Mouse (Mus musculus): Measurements from ENCODE around the gene Dmpk. TPM values are rescaled to one million over a fixed set of nuclear protein-coding genes. Genes with fewer than 3 reads are reported as not detected.

Gene Dmpk
- total RNA-seq, 2 experiments from 2014 or later: 30.2 to 43.1 TPM

DNA sequence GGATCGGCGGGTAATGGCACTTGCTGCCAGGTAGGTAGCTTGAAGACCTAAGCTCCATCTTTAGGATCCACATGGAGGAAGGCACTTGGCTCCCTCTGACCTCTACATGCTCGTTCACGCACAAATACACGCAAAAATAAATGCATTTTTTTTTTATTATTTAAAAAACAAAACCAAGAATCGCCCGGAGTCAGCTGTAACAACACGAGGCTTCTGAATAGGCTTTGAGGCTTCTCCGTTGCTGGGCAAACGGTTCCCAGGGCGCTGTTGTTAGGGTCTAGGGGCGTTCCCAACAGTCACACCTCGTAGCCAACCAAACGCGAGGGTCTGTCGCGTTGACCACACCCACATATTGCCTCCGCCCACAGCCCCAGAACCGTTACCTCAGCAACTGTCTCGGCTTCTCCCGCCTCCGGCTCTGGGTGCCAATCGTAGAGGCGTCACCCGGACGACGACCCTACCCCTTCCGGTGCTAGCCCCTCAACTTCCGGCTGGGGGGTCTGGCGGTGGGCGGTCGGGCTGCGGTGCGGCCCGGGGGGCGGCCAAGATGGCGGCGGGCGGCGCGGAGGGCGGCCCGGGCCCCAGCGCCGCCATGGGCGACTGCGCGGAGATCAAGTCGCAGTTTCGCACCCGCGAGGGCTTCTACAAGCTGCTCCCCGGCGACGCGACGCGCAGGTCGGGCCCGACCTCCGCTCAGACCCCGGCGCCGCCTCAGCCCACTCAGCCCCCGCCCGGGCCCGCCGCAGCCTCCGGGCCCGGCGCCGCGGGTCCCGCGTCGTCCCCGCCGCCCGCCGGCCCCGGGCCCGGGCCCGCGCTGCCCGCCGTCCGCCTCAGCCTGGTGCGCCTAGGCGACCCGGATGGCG, 7.7 kb upstream of the Dmpk start, which contains the start of gene Dmwd:
Dmwd (plus strand) TSS at position 505 of the 863 bp plus-strand sequence.
- DNase-seq (ENCODE audit: low spot score in 2 of 2): peak; percentile 98

DNA sequence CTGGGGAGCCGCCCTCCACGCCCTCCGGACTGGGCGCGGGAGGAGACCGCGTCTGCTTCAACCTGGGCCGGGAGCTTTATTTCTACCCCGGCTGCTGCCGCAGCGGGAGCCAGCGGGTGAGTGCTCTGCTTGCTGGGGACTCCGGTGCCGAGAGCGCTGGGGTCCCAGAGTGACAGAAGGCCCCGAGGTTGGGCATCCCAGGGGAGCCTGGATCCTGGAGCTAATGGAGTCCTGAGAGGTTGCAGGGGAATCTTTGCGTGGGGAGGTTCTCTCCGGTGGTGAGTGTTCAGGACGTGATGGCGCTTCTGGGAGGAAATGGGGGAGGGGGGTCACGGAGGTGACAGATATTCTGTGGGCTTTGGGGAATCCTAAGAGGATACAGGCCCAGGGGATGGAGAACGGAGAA, 7.1 kb upstream of the Dmpk start:
- DNase-seq (ENCODE audit: low spot score in 2 of 2): no peak

DNA sequence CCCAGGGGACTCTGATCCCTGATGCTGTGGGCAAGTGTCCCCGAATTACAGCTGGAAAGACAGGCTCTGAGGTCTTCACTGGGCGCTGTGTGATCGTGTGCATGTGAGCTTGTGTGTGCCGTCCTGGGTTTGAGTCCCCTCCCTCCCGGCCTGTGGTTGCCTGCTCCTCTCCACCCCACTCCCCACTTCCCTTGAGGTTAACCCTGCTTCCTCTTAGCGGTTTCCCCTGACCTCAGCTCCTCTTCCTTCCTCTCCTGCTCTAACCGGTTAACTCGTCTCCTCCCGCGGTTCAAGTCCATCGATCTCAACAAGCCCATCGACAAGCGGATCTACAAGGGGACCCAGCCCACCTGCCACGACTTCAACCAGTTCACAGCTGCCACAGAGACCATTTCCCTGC, 5.9 kb upstream of the Dmpk start:
- no peak for DNase-seq (ENCODE audit: low spot score in 2 of 2)

DNA sequence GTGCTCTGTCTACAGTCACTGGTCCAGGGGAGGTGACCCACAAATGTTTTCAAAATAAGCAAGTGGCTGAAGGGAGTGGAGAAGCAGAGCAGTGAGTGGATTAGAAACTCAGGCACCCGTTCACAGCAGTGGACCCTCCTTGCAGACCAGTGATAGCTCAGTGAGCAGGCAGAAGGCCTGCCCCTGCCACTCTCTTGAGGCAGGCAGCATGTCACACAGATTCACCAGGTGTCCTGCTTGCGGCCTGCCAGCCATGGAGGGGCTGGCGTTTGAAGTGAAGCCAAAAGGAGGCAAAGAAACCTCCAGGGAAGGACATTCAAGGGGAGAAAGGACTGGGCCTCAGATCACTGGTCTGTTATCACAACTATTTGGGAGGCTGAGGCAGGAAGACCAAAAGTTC, 4.9 kb upstream of the Dmpk start:
- no peak for DNase-seq (ENCODE audit: low spot score in 2 of 2)

DNA sequence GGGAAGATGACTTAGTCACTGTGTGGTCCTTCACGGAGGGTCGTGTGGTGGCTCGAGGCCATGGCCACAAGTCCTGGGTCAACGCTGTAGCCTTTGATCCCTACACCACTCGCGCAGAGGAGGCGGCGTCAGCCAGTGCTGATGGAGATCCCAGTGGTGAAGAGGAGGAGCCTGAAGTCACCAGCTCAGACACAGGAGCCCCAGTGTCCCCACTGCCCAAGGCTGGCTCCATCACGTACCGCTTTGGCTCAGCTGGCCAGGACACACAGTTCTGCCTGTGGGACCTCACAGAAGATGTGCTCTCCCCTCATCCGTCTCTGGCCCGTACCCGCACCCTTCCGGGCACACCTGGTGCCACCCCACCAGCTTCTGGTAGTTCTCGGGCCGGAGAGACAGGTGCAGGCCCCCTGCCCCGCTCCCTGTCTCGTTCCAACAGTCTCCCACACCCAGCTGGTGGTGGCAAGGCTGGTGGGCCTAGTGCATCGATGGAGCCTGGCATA, 3.1 kb upstream of the Dmpk start:
- no peak for DNase-seq (ENCODE audit: low spot score in 2 of 2)

DNA sequence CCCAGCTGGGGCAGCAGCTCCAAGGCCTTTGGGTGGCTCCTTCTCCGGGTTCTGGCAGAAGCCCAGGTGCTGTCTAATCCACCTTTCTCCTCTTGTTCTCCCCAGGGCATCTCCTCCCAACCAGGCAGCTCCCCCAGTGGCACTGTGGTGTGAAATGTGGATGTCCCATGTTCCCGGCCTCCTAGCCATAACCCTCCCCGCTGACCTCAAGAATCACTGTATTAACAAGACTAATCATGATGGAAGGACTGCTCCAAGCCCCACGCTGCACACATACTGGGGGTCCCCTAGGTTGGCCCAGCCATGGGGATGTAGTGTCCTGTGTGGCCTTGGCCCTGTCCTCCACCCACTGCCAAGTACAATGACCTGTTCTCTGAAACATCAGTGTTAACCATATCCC, 1.5 kb upstream of the Dmpk start:
- no peak for DNase-seq (ENCODE audit: low spot score in 2 of 2)

DNA sequence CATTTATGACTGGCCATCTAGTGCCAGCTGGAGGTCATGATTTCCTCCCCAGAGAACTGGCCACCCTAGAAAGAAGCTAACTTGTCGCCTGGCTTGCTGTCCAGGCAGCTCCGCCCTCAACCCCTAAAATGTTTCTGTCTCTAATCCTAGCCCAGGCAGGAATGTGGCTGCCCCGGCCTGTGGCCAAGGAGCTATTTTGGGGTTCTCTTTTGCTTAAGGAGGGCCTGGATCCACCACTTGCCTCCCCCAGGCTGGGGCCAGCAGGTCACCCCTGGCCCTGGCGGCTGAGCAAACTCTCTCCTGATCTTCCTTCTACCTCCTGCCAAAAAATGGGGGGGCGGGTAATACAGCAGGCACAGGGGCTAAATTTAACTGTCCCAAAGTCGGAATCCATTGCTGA, 553 bp upstream of the Dmpk start:
- no peak for DNase-seq (ENCODE audit: low spot score in 2 of 2)

DNA sequence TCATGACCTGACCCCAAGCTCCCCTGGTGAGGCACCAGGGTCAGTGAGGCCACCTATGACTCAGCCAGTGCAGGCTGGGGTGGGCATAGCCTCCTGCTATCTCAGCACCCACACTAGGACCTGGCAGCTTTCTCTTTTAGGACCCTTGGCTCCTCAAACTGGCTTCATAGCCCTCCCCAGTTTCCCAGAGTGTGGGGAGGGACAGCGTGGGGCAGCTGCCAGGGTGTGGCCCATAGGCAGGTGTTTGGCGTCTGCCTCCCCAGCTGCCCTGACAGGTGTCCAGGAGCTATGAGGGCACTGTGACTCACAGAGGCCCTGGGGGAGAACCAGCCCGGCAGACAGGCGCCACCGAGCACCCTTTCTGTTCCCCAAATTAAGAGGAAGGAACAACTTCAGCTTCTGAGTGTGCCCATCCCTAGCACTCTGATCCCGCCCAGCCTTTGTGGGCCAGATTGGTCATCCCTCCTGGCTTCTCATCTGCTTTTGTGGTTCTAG, 675 bp downstream of the Dmpk start:
- DNase-seq (ENCODE audit: low spot score in 2 of 2): no peak

DNA sequence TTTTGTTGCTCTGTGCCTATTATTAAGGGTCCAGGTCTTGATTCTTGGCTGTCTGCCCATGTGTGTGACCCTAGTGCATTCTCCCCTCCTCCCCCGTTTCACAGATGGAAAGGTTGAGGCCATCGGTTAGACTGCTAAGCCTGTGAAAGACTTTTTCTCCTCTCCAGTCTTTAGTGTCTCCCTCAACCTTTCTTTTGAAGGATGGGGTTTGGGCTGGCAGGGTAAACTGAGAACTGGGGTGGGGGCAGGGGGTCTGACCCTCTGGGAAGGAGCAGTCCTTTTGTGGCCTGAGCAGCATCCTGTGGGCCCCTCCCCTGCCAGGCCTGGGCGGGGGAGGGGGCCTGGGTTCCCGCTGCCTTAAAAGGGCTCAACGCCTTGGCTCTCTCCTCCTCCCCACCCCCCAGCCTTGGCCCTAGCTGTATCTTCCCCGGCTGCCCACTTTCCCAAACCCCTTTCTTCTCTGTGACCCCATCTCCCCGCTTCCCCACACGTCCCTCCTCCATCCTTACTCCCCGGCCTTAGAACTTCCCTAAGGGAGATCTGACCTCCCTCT, 1.3 kb downstream of the Dmpk start:
- no peak for DNase-seq (ENCODE audit: low spot score in 2 of 2)

DNA sequence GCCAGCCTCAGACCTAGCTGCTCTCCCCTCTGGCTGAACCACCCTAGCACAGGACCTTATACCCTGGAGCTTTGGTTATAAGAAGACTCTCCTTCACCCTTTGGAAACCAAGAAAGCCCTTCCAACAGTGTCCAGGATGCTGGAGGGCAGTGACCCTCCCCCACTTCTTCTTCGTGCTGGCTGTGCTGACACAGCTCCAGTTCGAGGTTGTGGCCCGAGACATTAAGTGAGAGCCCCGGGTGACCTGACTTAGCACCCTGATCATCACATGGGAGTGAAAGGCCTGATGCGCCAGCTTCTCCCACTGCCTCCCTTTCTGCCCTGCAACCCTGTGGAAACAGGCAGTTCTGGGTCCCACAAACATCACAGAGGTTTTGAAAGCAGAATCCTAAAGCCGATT, 1.8 kb downstream of the Dmpk start:
- DNase-seq (ENCODE audit: low spot score in 2 of 2): no peak

DNA sequence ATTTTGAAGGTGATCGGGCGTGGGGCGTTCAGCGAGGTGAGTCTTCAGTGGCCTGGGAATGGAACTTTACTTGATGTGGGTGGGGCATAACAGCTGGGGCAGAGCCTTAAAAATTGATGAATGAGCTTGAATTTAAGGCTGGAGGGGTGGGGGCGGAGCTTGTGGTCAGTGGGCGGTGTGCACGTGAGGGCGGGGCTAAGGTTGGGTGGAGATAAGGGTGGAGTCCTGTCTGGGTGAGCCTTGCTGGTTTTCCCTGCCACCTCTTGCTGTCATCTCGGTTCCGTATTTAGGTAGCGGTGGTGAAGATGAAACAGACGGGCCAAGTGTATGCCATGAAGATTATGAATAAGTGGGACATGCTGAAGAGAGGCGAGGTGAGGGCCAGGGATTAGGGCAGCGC, 2.4 kb downstream of the Dmpk start:
- no peak for DNase-seq (ENCODE audit: low spot score in 2 of 2)

DNA sequence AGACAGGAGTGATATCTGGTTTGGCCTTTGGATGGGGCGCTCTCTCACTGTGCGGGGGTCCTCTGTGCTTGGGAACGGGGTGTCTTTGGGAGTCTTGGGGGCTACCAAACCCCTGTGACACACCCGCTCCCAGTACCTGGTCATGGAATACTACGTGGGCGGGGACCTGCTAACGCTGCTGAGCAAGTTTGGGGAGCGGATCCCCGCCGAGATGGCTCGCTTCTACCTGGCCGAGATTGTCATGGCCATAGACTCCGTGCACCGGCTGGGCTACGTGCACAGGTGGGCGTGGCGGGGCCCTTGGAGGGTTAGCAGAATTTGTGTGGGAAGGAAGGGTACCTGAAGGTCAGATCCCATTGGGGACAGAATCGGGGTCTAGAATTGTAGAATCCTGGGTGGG, 3.1 kb downstream of the Dmpk start:
- DNase-seq (ENCODE audit: low spot score in 2 of 2): no peak

DNA sequence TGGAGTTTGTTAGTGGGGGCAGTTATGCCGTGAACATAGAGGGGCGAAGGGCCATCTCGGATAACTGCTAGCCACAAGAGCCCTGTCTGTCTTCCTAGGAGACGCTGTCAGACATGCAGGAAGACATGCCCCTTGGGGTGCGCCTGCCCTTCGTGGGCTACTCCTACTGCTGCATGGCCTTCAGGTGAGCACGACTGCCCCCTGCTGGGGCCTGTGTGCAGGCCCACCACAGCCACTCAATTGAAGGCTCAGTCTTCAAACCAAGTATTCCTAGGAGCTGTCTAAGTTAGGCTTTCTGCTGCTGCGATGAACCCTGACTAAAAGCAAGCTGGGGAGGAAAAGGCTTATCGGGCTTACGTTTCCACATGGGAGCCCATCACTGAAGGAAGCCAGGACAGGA, 5.2 kb downstream of the Dmpk start:
- peak in 1 of 2 experiments; percentile 70 for DNase-seq (ENCODE audit: low spot score in 2 of 2)

DNA sequence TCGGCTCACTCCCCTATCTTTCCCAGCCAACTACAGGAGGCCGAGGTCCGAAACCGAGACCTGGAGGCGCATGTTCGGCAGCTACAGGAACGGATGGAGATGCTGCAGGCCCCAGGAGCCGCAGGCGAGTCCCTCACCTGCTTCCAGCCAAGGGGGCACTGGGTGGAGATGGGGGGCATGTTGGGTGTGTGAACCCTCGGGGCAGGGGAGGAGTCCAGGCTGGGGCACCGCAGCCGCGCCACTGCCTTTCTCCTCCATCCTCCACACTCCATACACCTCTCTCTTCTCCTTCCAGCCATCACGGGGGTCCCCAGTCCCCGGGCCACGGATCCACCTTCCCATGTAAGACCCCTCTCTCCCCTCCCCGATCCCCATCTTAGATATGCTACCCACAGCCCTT, 8.3 kb downstream of the Dmpk start:
- no peak for DNase-seq (ENCODE audit: low spot score in 2 of 2)

DNA sequence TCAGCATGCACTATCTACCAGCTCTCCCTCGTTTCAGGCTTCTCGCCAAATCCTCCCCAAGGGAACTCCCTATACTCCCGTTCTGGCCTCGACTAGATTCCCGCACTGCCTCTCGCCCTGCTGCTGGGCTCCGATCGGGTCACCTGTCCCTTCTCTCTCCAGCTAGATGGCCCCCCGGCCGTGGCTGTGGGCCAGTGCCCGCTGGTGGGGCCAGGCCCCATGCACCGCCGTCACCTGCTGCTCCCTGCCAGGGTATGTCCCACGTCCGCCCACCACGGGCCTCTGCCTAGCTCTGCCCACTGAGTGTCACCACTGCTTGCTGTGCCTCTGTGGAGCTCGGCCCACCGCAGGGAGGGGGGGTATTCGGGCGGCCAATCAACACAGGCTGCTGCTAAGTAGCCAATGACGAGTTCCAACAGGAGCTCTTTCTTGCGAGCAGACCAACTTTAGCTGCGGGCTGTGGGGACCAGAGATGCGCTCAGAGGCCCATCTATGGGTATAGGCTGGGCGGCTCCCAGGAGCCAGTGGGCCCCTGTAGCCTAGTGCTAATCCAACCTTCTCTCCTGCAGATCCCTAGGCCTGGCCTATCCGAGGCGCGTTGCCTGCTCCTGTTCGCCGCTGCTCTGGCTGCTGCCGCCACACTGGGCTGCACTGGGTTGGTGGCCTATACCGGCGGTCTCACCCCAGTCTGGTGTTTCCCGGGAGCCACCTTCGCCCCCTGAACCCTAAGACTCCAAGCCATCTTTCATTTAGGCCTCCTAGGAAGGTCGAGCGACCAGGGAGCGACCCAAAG, 8.9 kb downstream of the Dmpk start:
- DNase-seq (ENCODE audit: low spot score in 2 of 2): peak in 1 of 2 experiments; percentile 48

DNA sequence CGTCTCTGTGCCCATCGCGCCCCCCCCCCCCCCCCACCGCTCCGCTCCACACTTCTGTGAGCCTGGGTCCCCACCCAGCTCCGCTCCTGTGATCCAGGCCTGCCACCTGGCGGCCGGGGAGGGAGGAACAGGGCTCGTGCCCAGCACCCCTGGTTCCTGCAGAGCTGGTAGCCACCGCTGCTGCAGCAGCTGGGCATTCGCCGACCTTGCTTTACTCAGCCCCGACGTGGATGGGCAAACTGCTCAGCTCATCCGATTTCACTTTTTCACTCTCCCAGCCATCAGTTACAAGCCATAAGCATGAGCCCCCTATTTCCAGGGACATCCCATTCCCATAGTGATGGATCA, 9.5 kb downstream of the Dmpk start:
- peak in 1 of 2 experiments; percentile 75 for DNase-seq (ENCODE audit: low spot score in 2 of 2)

DNA sequence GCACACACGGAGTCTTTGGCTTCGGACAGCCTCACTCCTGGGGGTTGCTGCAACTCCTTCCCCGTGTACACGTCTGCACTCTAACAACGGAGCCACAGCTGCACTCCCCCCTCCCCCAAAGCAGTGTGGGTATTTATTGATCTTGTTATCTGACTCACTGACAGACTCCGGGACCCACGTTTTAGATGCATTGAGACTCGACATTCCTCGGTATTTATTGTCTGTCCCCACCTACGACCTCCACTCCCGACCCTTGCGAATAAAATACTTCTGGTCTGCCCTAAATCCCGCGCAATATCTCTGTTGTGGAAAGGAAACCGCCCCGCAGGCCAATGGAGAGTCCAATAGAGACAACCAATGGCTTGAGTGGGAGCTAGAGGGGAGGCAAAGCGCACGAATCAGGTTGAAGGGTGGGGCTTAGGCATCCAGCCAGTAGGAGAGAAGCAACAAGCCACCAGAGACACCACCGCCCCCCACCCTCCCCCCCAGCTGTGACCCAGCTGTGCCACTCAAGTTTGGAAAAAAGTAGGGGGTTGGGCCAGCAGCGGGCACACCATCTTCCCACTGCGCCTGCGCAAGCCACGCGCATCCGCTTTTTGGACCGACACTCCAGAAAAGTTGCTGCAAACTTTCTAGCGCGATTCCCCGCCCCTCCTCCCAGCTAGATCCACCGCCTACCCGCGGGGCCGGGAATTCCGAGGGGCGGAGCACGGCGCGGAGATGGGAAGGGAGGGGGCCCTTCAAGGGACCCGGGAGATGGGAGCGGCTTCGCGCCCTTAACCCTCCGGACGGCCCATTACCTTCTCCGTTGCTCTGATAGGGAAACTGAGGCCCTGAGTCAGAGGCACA, 10.1 kb downstream of the Dmpk start:
- DNase-seq (ENCODE audit: low spot score in 2 of 2): peak; percentile 62 to 78

DNA sequence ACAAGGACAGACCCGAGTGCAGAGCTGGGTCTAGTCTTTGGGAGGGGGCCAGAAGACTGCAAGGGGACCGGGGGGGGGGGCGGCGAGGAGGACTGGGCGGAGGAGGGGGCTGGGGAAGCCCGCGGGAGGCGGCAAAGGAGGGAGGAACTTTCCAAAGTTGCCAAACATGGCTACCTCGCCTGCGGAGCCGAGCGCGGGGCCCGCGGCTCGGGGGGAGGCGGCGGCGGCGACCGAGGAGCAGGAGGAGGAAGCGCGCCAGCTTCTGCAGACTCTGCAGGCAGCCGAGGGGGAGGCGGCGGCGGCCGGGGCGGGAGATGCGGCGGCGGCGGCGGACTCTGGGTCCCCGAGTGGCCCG, 10.8 kb downstream of the Dmpk start, which contains the start of gene Six5:
Six5 (plus strand) TSS at position 124 of the 355 bp plus-strand sequence.
- no peak for DNase-seq (ENCODE audit: low spot score in 2 of 2)

DNA sequence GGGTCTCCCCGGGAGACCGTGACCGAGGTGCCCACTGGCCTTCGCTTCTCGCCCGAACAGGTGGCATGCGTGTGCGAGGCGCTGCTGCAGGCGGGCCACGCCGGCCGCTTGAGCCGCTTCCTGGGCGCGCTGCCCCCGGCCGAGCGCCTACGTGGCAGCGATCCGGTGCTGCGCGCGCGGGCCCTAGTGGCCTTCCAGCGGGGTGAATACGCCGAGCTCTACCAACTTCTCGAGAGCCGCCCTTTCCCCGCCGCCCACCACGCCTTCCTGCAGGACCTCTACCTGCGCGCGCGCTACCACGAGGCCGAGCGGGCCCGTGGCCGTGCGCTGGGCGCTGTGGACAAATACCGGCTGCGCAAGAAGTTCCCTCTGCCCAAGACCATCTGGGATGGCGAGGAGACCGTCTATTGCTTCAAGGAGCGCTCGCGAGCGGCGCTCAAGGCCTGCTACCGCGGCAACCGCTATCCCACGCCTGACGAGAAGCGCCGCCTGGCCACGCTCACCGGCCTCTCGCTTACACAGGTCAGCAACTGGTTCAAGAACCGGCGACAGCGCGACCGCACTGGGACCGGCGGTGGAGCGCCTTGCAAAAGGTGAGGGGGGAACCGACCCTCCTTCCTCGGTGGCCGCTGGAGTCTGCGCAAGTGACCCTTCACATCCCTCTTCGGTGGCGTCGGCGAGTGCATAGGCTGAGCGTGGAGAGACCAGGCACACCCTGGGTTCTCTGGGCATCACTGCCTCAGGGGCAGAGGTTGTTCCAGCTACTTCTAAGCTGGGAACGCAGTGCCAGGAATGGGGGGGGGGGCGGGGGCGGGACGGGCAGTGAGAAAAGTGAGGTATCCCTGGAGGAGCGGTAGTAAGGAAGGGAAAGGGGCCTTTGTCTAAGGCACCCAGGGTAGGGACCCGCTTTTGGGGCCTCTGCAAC, 11.4 kb downstream of the Dmpk start:
- no peak for DNase-seq (ENCODE audit: low spot score in 2 of 2)

DNA sequence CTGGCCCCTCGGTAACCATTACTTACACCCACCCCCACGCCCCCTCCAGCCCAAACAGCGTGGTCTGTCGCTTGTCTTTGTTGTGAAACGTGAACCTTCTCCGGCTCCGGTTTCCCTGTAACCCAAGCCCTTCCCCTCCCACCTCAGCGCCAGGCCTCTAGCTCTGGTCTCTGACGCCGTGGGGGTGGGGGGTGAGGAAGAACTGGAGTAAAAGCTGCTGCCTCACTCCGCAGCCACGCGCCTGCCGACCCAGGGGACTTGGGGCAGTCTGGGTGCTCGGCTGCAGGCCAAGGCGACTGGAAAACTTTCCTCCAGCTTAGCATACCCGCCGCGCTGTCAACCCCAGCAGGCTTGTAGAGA, 12.1 kb downstream of the Dmpk start:
- no peak for DNase-seq (ENCODE audit: low spot score in 2 of 2)

All from layer of hippocampus, adult 18-20 months (tissue).